Comparison of ENCODE assay signal across 12 mouse cellular contexts in the genomic region with DNA sequence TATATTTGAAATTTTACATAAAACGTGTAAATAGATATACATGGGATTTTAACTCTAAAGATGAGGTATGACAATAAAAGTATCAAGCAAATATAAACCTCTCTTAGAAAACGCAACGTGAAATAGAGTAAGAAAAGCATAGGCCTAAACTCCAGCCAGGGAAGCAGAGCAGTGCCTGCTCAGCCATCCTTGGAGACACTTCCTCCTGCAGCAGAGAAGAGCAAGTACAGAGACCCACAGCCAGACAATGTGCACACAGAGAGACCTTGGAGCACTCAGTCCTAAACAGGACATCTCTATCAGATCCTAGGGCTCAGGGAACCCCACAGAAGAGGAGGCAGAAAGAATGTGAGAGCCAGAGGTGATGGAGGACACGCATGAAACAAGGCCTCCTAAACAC.
"Had no signal": no experiment of that assay in that cellular context is flagged by ENCODE, and none has a peak within 500 bp of the region (broad histone marks: within the 10 kb centered on the region; RNA-seq: fewer than 3 reads in every experiment).

No protein-coding gene starts in this region.

- DNase-seq: kidney, adult 11 months; liver, postnatal 0 days; midbrain, embryonic 14.5 days; right cerebral cortex, adult 18-20 months; thymus, postnatal 36 days had no signal

- H3K9ac ChIP-seq: liver, postnatal 0 days; lung, embryonic 15.5 days; neural tube, embryonic 12.5 days had no signal

- H3K4me3 ChIP-seq: left cerebral cortex, adult 2 months; limb, embryonic 10.5 days; lung, embryonic 15.5 days; neural tube, embryonic 12.5 days had no signal

- H3K4me1 ChIP-seq: limb, embryonic 10.5 days; neural tube, embryonic 12.5 days had no signal

- H3K27me3 ChIP-seq: lung, embryonic 15.5 days; neural tube, embryonic 12.5 days had no signal

- H3K4me2 ChIP-seq: liver, embryonic 11.5 days; lung, embryonic 15.5 days; neural tube, embryonic 12.5 days had no signal

- H3K9me3 ChIP-seq: limb, embryonic 10.5 days; lung, embryonic 15.5 days; neural tube, embryonic 12.5 days had no signal

- H3K27ac ChIP-seq: hindbrain, postnatal 0 days; kidney, postnatal 0 days; left cerebral cortex, adult 2 months; limb, embryonic 10.5 days; lung, embryonic 15.5 days; neural tube, embryonic 12.5 days had no signal

- ATAC-seq: hindbrain, postnatal 0 days; liver, postnatal 0 days had no signal
